In the genomic region with DNA sequence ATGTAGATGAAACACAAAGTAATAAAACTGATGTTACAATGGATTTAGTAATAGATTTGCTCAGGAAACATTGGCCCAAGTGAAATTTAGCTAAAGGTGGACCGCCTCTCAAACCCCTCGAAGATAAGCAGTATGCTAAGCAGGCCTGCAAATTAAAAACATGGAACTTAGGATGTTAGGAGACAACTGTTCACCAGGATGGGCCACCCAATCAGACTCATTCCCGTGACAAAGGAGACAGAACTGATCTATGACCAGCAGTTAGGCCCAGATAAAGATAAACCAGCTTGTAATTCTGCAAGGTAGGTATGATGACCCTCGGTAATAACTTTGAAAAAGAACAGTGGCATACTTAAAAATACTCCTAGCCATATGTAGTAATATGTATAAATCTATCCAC, we compare ENCODE assay signal across 8 mouse cellular contexts. TPM values are rescaled to one million over a fixed set of nuclear protein-coding genes. Genes with fewer than 3 reads are reported as not detected.
A peak's percentile ranks its signal among the peaks of the same experiment; 100 is the strongest.
DNase-seq lines count a peak whose midpoint lies in the region; ATAC-seq and TF ChIP-seq lines count a peak whose summit lies in the region.

No protein-coding gene starts in this region.

- peak overlapping the region; percentile 72 for H3K9ac ChIP-seq in CH12.LX (ENCODE audit: insufficient read depth, low read depth)
- H3K9ac ChIP-seq in forebrain, embryonic 14.5 days (ENCODE audit: low read length) = peak overlapping the region; percentile 87
- H3K9ac ChIP-seq in liver, embryonic 16.5 days (ENCODE audit: low read depth, low read length) = peak overlapping the region; percentile 98

- no peaks in the 10 kb centered on the region for H3K27me3 ChIP-seq in heart, embryonic 10.5 days (ENCODE audit: insufficient read depth, poor library complexity, severe bottlenecking)
- peaks cover 19% of the 10 kb centered on the region for H3K27me3 ChIP-seq in CH12.LX (replicated peaks)
- H3K27me3 ChIP-seq in forebrain, embryonic 14.5 days (replicated peaks; ENCODE audit: control insufficient read depth, insufficient read depth, low read length) = no peaks in the 10 kb centered on the region
- H3K27me3 ChIP-seq in liver, embryonic 16.5 days (ENCODE audit: control insufficient read depth, insufficient read depth, low read depth, low read length) = no peaks in the 10 kb centered on the region

- H3K36me3 ChIP-seq in heart, embryonic 10.5 days = peaks cover 13% of the 10 kb centered on the region
- H3K36me3 ChIP-seq in CH12.LX (replicated peaks in 1 of 2; ENCODE audit: control insufficient read depth in 1 of 2, insufficient read depth in 1 of 2, low read length in 1 of 2) = peaks cover 0 to 4% of the 10 kb centered on the region in 2 experiments
- H3K36me3 ChIP-seq in forebrain, embryonic 14.5 days (ENCODE audit: control insufficient read depth, insufficient read depth, low read length) = peaks cover 12% of the 10 kb centered on the region
- peaks cover 13% of the 10 kb centered on the region; the same call in 1 of the 2 replicates for H3K36me3 ChIP-seq in liver, embryonic 16.5 days (ENCODE audit: control insufficient read depth, insufficient read depth)

- peaks cover 5% of the 10 kb centered on the region; the same call in 1 of the 2 replicates for H3K4me1 ChIP-seq in heart, embryonic 10.5 days
- peaks cover 5 to 14% of the 10 kb centered on the region in 2 experiments; a peak in 3 of 4 replicates for H3K4me1 ChIP-seq in CH12.LX (ENCODE audit: control insufficient read depth in 1 of 2, insufficient read depth in 2 of 2)
- peaks cover 7% of the 10 kb centered on the region for H3K4me1 ChIP-seq in forebrain, embryonic 14.5 days (ENCODE audit: control insufficient read depth, insufficient read depth, low read length)
- H3K4me1 ChIP-seq in liver, embryonic 16.5 days (ENCODE audit: control insufficient read depth, low read depth, low read length) = peaks cover 14% of the 10 kb centered on the region

- DNase-seq in heart, embryonic 10.5 days (ENCODE audit: low spot score) = no peak
- DNase-seq in heart, postnatal 36 days = no peak
- DNase-seq in CH12.LX (ENCODE audit: extremely low read depth) = no peak
- DNase-seq in forebrain, embryonic 14.5 days (ENCODE audit: low spot score) = no peak
- no peak for DNase-seq in thymus, postnatal 36 days
- no peak for DNase-seq in right cerebral cortex, postnatal 14 days
- DNase-seq in spleen, postnatal 36 days (ENCODE audit: low spot score in 2 of 2) = no peak

- H3K4me3 ChIP-seq in heart, embryonic 10.5 days = peak overlapping the region; percentile 93
- H3K4me3 ChIP-seq in CH12.LX (replicated peaks in 1 of 3; ENCODE audit: low read depth in 2 of 3, low read length in 2 of 3, poor library complexity in 1 of 3) = peak overlapping the region; percentile 66 to 88 (median 76)
- peak overlapping the region; percentile 74 for H3K4me3 ChIP-seq in forebrain, embryonic 14.5 days (ENCODE audit: low read depth, low read length)
- H3K4me3 ChIP-seq in liver, embryonic 16.5 days (ENCODE audit: low read depth, low read length) = peak overlapping the region; percentile 98

- H3K27ac ChIP-seq in heart, embryonic 10.5 days = peak overlapping the region; percentile 97; the same call in 1 of the 2 replicates
- H3K27ac ChIP-seq in CH12.LX (ENCODE audit: insufficient read depth, low read depth) = no peak overlapping the region
- no peak overlapping the region for H3K27ac ChIP-seq in forebrain, embryonic 14.5 days (ENCODE audit: low read depth, low read length)
- H3K27ac ChIP-seq in liver, embryonic 16.5 days (ENCODE audit: low read length) = peak overlapping the region; percentile 95

- H3K79me2 ChIP-seq in CH12.LX (replicated peaks; ENCODE audit: control insufficient read depth, extremely low read depth, insufficient read depth, poor library complexity, severe bottlenecking) = peaks cover 30% of the 10 kb centered on the region

- TF ChIP-seq POLR2A in CH12.LX (IDR thresholded peaks at IDR 0.05; ENCODE audit: low read depth, low read length) = no peak

- intact Hi-C loops in heart, postnatal 36 days (cut with DNase I) = loop anchor here (2.0 kb wide), 1 partner anchor 34 kb away; no protein-coding TSS in a partner anchor

- WGBS in heart, embryonic 10.5 days = 60% methylated on average over 4 of the region's 4 CpGs
- WGBS in forebrain, embryonic 14.5 days = 50% methylated on average over 4 of the region's 4 CpGs
- 27% methylated on average over 4 of the region's 4 CpGs for WGBS in liver, embryonic 16.5 days (ENCODE audit: insufficient replicate concordance)

- ATAC-seq in forebrain, embryonic 14.5 days = no peak
- ATAC-seq in liver, embryonic 16.5 days (ENCODE audit: low read depth) = no peak

- in situ Hi-C loops in CH12.LX (cut with MboI; ENCODE audit: low pct_ligation_motif_present, low pct_unique_long_range_greater_than_20kb, low sequenced_read_pairs) = no loop called here

- peak overlapping the region; percentile 99 for H3K4me2 ChIP-seq in CH12.LX (ENCODE audit: insufficient read depth, low read depth, poor library complexity, severe bottlenecking)
- peak overlapping the region; percentile 69 for H3K4me2 ChIP-seq in forebrain, embryonic 14.5 days (ENCODE audit: low read length)
- H3K4me2 ChIP-seq in liver, embryonic 16.5 days (ENCODE audit: low read depth, low read length) = peak overlapping the region; percentile 74

- TF ChIP-seq CTCF in CH12.LX (conservative IDR thresholded peaks at IDR 0.05 in 1 of 2, IDR thresholded peaks at IDR 0.05 in 1 of 2; ENCODE audit: low read depth in 2 of 2, low read length in 2 of 2) = no peak

- no peak for TF ChIP-seq RAD21 in CH12.LX (IDR thresholded peaks at IDR 0.05; ENCODE audit: low read depth, low read length)

- TF ChIP-seq EP300 in CH12.LX (IDR thresholded peaks at IDR 0.05; ENCODE audit: low read length) = no peak

- no peaks in the 10 kb centered on the region for H3K9me3 ChIP-seq in heart, embryonic 10.5 days
- H3K9me3 ChIP-seq in CH12.LX (replicated peaks; ENCODE audit: low read length) = peaks cover 2% of the 10 kb centered on the region
- no peaks in the 10 kb centered on the region for H3K9me3 ChIP-seq in forebrain, embryonic 14.5 days (replicated peaks; ENCODE audit: control insufficient read depth, low read length)
- H3K9me3 ChIP-seq in liver, embryonic 16.5 days (replicated peaks; ENCODE audit: control insufficient read depth, low read length) = no peaks in the 10 kb centered on the region

- dilution Hi-C loops in CH12.LX (cut with MboI; ENCODE audit: extremely low pct_ligation_motif_present, extremely low pct_unique_long_range_greater_than_20kb, low sequenced_read_pairs) = no loop called here

TF ChIP-seq in CH12.LX, 34 proteins besides CTCF, POLR2A, EP300 and RAD21:
- TF ChIP-seq GABPA (IDR thresholded peaks at IDR 0.05; ENCODE audit: insufficient replicate concordance, low read depth, low read length) = no peak
- no peak for TF ChIP-seq IRF4 (IDR thresholded peaks at IDR 0.05; ENCODE audit: low read depth, low read length)
- no peak for TF ChIP-seq MYC (IDR thresholded peaks at IDR 0.05; ENCODE audit: low read depth, low read length)
- TF ChIP-seq MAX (IDR thresholded peaks at IDR 0.05; ENCODE audit: low read length) = no peak
- TF ChIP-seq RCOR1 (conservative IDR thresholded peaks at IDR 0.05; ENCODE audit: low read depth, low read length) = no peak
- TF ChIP-seq SMC3 (IDR thresholded peaks at IDR 0.05; ENCODE audit: low read depth, low read length) = no peak
- TF ChIP-seq TBP (conservative IDR thresholded peaks at IDR 0.05; ENCODE audit: low read depth, low read length) = no peak

RNA-seq across cellular contexts. Expression of a gene that starts 1.1 kb away (rescaled TPM):
- 303 and 415 TPM in 2 replicates for polyA plus RNA-seq in heart, embryonic 10.5 days (2016; fragmentation: Nextera tagmentation; extraction: Ambion mirVana)
- 10 to 100 TPM; 70.4 to 83.8 TPM for total RNA-seq in heart, postnatal 36 days (2021)
- total RNA-seq in CH12.LX (2012; rRNA removed) (51.4 and 73.2 TPM in 2 replicates), CH12.LX (2014; rRNA removed) (37.8 and 46.6 TPM in 2 replicates)
- polyA plus RNA-seq in CH12.LX (2012; ENCODE audit: insufficient read length, low read depth) = 63.7 and 67.6 TPM in 2 replicates
- polyA plus RNA-seq in forebrain, embryonic 14.5 days (2014; fragmentation: Nextera tagmentation; extraction: Ambion mirVana) = 593 and 826 TPM in 2 replicates
- 116 and 120 TPM in 2 replicates for polyA plus RNA-seq in liver, embryonic 16.5 days (2015; fragmentation: Nextera tagmentation; extraction: Ambion mirVana)

RNA-seq across cellular contexts. Expression of a gene that starts 27.9 kb away (rescaled TPM):
- 4,882 and 5,148 TPM in 2 replicates for polyA plus RNA-seq in heart, embryonic 10.5 days (2016; fragmentation: Nextera tagmentation; extraction: Ambion mirVana)
- total RNA-seq in heart, postnatal 36 days (2021) = 100 to 1,000 TPM; 331 to 351 TPM
- total RNA-seq in CH12.LX (2012; rRNA removed) (8,867 and 10,240 TPM in 2 replicates), CH12.LX (2014; rRNA removed) (9,428 and 9,904 TPM in 2 replicates)
- polyA plus RNA-seq in CH12.LX (2012; ENCODE audit: insufficient read length, low read depth) = 5,045 and 5,764 TPM in 2 replicates
- polyA plus RNA-seq in forebrain, embryonic 14.5 days (2014; fragmentation: Nextera tagmentation; extraction: Ambion mirVana) = 4,105 and 4,592 TPM in 2 replicates
- 2,023 and 2,306 TPM in 2 replicates for polyA plus RNA-seq in liver, embryonic 16.5 days (2015; fragmentation: Nextera tagmentation; extraction: Ambion mirVana)

RNA-seq across cellular contexts. Expression of a gene that starts 32.6 kb away (rescaled TPM):
- polyA plus RNA-seq in heart, embryonic 10.5 days (2016; fragmentation: Nextera tagmentation; extraction: Ambion mirVana) = 21.0 and 24.4 TPM in 2 replicates
- total RNA-seq in heart, postnatal 36 days (2021) = 10 to 100 TPM; 32.7 to 35.6 TPM
- total RNA-seq in CH12.LX (2012; rRNA removed) (19.3 and 29.7 TPM in 2 replicates), CH12.LX (2014; rRNA removed) (45.2 and 50.5 TPM in 2 replicates)
- 35.0 and 42.4 TPM in 2 replicates for polyA plus RNA-seq in CH12.LX (2012; ENCODE audit: insufficient read length, low read depth)
- polyA plus RNA-seq in forebrain, embryonic 14.5 days (2014; fragmentation: Nextera tagmentation; extraction: Ambion mirVana) = 8.7 and 12.1 TPM in 2 replicates
- 7.3 TPM in 2 replicates for polyA plus RNA-seq in liver, embryonic 16.5 days (2015; fragmentation: Nextera tagmentation; extraction: Ambion mirVana)

RNA-seq across cellular contexts. Expression of a gene that starts 54.2 kb away (rescaled TPM):
- polyA plus RNA-seq in heart, embryonic 10.5 days (2016; fragmentation: Nextera tagmentation; extraction: Ambion mirVana) = 8.1 and 10.2 TPM in 2 replicates
- 10 to 100 TPM; 35.0 to 39.5 TPM for total RNA-seq in heart, postnatal 36 days (2021)
- total RNA-seq in CH12.LX (2012; rRNA removed) = 33.1 and 46.3 TPM in 2 replicates
- 8.5 and 10.6 TPM in 2 replicates for total RNA-seq in CH12.LX (2014; rRNA removed)
- polyA plus RNA-seq in CH12.LX (2012; ENCODE audit: insufficient read length, low read depth) = 197 and 238 TPM in 2 replicates
- polyA plus RNA-seq in forebrain, embryonic 14.5 days (2014; fragmentation: Nextera tagmentation; extraction: Ambion mirVana) = 28.6 and 32.6 TPM in 2 replicates
- polyA plus RNA-seq in liver, embryonic 16.5 days (2015; fragmentation: Nextera tagmentation; extraction: Ambion mirVana) = 3.3 and 3.7 TPM in 2 replicates

Comparison
In these comparisons a context has a peak if more than half of its experiments do, and no peak if none do; other contexts are left out.
1. H3K27ac ChIP-seq: peak in heart, embryonic 10.5 days (single experiment) and liver, embryonic 16.5 days (single experiment); none in CH12.LX (single experiment) and forebrain, embryonic 14.5 days (single experiment).
2. Peak in every context shown above with its lines, with median percentiles within 50 percentile points of each other: H3K4me3 ChIP-seq, H3K4me2 ChIP-seq and H3K9ac ChIP-seq.